Mouse (Mus musculus) splenic B cell, adult 2 months (primary cell): Measurements from ENCODE around the gene Dclre1a.

ENCODE experiments used
- DNase-seq: peaks from one replicate; pipeline ENCODE4 v3.0.0-alpha.2; 2011; ENCODE audit warnings: low read depth, low spot score
- H3K27me3 ChIP-seq: 2 replicates; pipeline ENCODE4 v1.6.1; 2012; ENCODE audit warnings: mild to moderate bottlenecking, low read length, moderate library complexity, mixed read lengths; ENCODE audit not compliant: control insufficient read depth, poor library complexity, insufficient read depth, severe bottlenecking
- H3K36me3 ChIP-seq: 2 replicates; pipeline ENCODE4 v1.6.1; 2012; ENCODE audit warnings: mild to moderate bottlenecking, low read length, moderate library complexity, mixed read lengths; ENCODE audit not compliant: control insufficient read depth, poor library complexity, insufficient read depth, severe bottlenecking

Dclre1a gene

DNA sequence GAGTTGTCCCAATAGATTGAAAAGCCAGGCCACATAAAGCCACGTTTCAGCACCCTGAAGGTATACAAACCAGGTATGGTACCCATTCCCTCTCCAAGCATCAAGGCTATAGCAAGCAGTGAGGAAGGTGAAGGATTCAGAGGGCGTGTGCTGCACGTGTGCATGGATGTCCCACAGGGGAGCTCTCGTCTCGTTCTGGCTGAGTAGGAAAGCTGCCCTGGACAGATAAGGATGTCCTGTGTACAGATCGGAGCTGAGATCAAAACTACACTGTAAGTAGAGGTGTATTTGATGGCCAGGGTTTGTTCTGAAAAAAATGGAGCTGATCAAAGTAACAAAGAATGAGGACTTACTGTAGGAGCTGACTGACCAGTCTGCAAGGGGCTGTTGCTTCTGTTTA, 18.9 kb upstream of the Dclre1a start:
- DNase-seq = no peak
- no peaks in the 10 kb centered on the region for H3K27me3 ChIP-seq
- H3K36me3 ChIP-seq = peaks cover 2% of the 10 kb centered on the region; the same call in 1 of the 2 replicates

DNA sequence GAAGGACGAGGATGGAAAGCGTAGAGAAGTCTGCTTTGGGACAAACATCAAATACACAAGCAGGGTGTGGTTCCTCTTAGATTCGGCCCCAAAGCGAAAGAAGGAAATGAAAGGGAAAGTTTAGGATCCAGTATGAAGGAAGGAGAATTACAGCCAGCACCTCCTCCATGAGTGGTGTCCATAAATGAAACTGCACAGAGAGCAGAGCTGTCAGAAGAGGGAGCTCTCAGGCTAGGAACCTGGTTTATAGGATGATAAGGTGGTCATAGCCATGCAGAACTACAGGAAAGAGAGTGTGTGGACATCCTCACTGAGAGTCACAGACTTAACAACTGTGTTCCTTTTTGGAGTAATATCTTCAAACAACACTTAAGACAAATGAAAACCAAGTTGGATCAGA, 18.0 kb upstream of the Dclre1a start:
- Histone ChIP-seq H3K36me3 (no peaks in the 10 kb centered on the region; the same call in 1 of the 2 replicates), H3K27me3 (no peaks in the 10 kb centered on the region)
- peak; percentile 38 for DNase-seq

DNA sequence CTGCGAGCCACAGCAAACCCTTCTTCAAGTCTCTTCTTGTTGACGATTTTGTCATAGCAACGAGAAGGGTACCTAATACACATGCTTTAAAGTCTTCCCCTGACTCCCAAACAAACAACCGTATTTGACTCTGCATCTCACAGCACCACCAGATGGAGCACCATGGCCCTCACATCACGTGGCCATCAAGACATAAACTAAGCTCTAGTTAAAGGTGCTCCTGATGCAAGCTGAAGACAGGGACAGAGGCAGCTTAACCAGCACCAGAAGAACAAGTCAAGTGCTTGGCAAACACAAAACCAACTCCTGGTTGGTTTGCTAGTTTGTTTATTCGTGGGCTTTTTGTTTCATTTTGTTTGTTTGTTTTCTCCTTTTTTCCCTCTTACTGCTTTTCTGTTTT, 17.3 kb upstream of the Dclre1a start:
- H3K36me3 ChIP-seq = no peaks in the 10 kb centered on the region; the same call in 1 of the 2 replicates
- peak; percentile 15 for DNase-seq
- H3K27me3 ChIP-seq = no peaks in the 10 kb centered on the region

DNA sequence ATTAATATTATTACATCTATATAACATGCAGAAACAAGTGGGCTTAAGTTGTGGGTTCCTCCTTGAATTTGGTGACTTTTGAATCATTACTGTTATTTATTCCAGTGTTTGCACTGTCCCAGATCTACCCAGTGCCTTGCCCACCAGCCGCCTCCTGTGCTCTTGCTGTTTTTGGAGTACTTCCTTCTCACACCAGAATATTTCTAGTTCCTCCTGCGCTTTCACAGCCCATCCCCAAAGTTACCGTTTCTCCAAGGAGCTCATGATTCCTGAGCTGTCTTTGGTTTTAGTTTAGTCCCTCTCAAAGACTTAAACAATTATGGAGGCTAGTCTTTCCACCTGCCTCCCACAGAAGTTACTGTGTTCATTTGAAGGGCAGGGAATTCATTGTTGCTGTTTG, 15.4 kb upstream of the Dclre1a start:
- Histone ChIP-seq H3K27me3 (no peaks in the 10 kb centered on the region), H3K36me3 (no peaks in the 10 kb centered on the region; the same call in 1 of the 2 replicates)
- no peak for DNase-seq

DNA sequence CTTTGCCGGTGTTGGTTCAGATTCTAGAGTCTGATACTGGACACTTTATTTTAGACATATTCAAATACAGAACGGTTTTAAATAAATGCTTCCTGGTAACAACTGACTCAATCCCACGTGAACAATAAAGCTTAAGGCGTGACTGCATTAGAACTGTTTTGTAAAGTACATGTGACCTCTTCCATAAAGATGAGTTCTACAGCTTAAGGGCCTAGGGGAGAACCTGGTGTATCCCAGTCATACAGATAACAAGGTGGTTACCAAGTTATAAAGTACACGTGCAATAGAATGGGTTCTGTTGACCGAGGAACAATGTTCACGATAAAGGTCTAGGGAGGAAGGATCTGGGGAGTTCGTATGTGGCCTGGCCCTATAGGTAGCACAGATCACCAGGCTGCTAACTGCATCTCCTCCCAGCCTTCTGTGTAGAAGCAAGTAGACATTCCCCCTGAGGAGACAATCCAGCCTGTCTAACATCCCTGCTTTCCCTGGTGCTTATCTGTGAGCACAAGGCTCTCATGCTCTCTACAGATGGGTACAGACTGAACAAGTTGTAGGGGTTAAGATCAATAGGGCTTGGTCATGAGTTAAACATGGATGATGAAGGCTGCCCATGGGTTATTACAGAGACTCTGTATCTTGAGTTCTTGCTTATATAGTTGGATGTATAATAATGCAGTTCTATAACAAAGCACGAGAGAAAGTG, 14.6 kb upstream of the Dclre1a start:
- Histone ChIP-seq H3K36me3 (no peaks in the 10 kb centered on the region), H3K27me3 (no peaks in the 10 kb centered on the region)
- no peak for DNase-seq

DNA sequence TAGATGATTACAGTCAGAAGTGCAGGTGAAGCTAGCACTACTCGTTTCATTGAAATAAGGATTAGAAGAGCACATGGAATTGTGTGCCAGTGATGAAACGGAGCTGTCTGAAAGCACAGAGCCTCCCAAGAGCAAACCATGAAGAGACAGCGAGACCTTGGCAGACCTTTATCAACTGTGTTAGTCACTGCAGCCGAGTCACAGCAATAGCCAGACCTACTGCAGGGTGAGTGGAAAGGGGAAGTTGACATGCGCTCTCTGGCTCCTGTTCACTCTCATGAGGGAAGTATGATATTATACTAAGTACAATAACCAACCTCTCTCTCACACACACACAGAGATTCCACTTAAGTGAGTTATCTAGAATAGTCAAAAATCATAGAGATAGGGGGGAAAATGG, 8.0 kb upstream of the Dclre1a start:
- Histone ChIP-seq H3K36me3 (peaks cover 9% of the 10 kb centered on the region), H3K27me3 (no peaks in the 10 kb centered on the region)
- peak; percentile 58 for DNase-seq

DNA sequence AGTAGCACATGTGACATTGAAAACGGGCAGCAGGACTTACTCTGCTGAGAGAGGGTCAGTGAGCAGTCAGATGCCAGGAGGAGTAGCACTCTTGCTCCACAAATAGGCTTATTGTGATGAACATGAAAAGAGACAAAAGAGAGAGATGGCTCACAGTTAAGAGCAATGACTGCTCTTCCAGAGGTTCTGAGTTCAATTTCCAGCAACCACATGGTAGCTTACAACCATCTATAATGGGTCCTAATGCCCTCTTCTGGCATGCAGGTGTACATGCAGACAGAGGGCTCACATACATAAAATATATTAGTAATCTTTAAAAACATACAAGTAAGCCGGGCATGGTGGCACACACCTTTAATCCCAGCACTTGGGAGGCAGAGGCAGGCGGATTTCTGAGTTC, 5.2 kb upstream of the Dclre1a start:
- H3K27me3 ChIP-seq = no peaks in the 10 kb centered on the region
- no peak for DNase-seq
- H3K36me3 ChIP-seq = peaks cover 9% of the 10 kb centered on the region

DNA sequence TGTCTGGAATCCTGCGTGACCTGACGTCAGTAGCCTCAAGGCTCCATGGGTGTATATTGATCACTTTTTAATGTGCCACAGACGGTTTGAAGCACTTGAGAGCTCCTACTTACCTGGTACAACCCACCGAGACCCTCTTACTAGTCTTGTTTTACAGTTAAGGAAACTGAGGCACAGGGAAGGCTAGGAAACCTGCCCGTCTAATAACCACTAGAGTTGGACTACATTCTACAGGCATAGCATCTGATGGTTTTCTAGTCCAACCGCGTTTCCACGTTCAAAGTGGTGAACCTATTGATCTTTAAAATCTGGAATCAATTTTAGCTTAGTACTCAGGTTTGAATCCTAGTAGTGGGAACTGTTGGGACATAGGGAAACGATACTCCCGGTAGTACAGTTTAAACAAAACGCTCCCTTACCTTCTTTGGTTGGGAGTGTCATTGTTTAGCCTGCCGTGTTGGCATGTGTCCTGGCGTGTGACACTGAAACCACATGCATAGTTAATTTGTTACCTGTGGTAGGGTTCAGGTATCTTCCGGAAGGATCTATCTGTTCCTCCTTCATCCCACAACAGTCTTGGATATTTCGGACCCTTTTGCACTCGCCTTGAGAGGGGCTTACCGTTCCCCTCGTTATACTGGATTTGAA, 1.1 kb upstream of the Dclre1a start:
- no peak for DNase-seq
- no peaks in the 10 kb centered on the region for H3K27me3 ChIP-seq
- H3K36me3 ChIP-seq = peaks cover 9% of the 10 kb centered on the region; the same call in 1 of the 2 replicates

DNA sequence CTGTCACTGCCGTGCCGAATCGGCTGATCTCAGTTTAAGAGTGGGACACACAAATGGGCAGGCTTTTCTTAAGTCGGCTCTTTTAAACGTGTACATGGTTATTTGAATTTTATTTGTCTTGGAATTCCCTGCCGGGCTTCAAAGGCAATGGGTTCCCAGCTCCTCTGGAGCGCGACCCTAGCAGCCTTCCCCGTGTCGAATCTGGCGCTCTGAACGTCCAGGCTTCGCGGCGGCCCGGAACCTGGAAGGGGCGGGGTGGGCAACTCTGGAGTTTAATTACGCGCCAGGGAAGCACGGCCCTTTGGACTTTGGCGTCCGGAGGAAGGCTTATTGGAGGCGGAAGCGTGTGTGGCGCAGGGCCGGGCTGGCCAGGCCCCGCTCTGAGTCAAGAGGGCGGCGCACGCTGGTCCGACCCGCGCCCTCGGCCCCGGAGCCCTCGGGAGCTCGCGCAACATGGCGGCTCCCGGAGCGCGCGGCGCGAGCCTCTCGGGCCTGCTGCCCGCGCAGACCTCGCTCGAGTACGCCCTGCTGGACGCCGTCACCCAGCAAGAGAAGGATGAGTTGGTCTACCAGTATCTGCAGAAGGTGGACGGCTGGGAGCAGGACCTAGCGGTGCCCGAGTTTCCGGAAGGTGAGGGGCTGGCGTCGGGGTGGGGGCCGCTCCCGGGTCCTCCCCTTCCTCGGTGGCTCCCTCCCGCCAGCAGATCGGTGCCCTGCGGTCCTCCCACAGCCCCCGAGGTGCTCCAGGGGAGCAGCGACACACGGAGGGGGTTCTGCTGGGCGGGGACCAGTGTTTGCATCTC, 409 bp upstream of the Dclre1a start, which contains the start of gene Nhlrc2:
Gene Nhlrc2 (plus strand): TSS at position 32 of the 803 bp plus-strand sequence.
- peak; percentile 83 for DNase-seq
- no peaks in the 10 kb centered on the region for H3K27me3 ChIP-seq
- H3K36me3 ChIP-seq = peaks cover 9% of the 10 kb centered on the region; the same call in 1 of the 2 replicates

DNA sequence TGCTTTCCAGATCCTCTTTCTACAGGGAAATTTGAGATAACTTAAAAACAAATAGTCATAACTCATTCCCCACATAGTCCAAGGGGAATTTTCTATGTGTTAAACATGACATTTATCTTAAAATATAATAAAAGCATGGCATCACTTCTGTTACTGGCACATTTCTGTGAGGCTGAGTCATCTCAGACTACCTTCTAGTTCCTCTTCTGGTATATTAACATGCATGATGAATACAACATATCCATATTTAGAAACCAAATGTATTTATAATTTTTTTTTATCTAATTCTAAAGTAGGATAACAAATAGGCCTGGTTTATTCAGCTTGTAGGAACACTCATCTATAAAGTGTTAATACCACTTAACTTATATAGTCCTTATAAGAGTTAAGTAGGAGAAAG, 2.0 kb downstream of the Dclre1a start:
- Histone ChIP-seq H3K27me3 (no peaks in the 10 kb centered on the region), H3K36me3 (no peaks in the 10 kb centered on the region)
- DNase-seq = no peak

DNA sequence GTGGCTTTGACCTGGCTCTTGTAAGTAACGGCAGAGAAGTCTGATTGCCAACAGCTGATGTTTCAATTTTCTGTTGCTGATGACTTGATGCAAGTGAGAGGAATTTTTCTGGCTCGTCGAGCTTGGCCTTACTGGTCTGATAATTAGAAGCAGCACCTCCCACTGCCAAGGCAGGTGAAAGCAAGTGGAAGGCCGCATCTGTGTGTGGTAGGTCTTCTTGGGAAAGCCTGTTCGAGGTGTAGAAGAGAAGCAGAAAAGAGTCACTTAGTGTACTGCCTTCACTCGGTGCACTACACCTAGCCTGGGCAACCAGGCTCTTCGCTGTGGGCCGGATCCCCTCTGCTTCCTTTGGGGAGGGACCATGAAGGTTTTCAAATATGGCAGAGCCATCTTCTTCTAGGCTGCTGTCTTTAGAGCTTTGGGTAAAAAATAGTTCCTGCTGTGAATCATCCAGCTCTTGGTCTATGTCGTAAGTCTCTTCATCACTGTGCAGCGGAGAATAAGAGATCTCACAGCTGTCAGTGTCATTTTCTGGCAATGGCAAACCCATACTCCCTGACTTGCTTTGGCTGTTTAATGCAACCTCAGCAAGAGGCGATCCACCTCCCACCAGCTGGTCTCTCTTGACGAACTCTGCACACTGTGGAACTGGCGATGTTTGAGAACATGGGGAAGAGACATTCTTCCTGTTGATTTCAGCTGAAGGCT, 3.2 kb downstream of the Dclre1a start:
- no peak for DNase-seq
- no peaks in the 10 kb centered on the region for H3K27me3 ChIP-seq
- no peaks in the 10 kb centered on the region for H3K36me3 ChIP-seq

DNA sequence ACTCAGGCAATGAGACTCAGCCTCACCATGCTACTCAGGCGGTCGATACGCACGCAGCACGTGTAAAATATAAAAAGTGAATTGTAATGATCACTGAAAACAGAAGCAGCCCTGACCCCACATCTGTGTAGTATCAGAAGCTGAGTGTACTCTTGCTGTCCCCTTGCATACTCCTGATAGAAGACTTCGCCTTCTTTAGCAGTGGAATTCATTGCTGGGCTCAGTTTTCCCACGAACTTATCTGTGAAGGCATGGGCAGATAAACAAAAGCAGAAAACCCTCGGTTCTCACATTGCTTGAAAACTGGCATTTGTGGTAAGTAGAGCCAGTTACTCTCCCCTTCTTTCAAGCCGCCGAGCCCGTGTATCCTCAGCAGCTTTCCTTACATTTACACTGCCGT, 4.7 kb downstream of the Dclre1a start:
- Histone ChIP-seq H3K27me3 (no peaks in the 10 kb centered on the region), H3K36me3 (no peaks in the 10 kb centered on the region)
- DNase-seq = no peak

DNA sequence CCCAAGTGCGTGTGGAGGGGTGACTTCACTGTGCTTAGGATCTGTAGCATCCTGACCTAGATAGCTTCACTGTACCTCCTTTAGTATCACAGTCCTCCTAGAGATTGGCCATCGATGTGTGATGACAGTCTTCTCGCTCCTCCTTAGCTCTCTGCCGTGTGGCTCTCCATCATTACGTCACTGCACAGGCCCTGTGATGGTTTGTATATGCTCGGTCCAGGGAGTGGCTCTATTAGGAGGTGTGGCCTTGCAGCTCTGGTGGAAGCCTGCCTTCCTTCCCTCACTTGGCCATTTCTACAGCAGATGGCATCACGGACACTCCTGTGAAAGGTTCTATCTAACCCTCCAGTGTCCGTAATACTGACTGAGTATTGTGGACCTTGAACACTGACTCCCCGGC, 12.3 kb downstream of the Dclre1a start:
- DNase-seq = no peak

DNA sequence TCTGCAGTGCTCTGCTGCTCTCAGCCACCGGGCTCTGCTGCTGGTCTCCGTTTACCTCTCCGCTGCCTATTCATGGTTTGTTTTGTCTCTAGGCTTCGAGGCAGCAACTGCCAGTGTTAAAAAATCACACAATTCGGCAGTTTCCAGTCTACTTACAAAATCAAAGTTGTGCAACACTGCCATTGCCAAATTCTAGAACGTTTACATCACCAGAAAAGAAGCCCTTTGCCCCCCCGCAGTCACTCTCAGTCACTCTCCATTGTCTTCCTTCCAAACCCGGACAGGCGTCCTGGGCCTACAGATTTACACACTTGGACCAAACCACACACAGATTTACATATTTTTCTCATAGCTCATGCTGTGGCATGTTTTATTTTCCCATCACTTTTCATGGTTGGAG, 13.0 kb downstream of the Dclre1a start:
- DNase-seq = no peak
- peaks cover 6% of the 10 kb centered on the region for H3K27me3 ChIP-seq
- no peaks in the 10 kb centered on the region for H3K36me3 ChIP-seq

More for the DNA sequence above, 12.3 kb downstream of the Dclre1a start:
- Histone ChIP-seq H3K36me3 (no peaks in the 10 kb centered on the region), H3K27me3 (peaks cover 6% of the 10 kb centered on the region)
